Mouse (Mus musculus): Measurements from ENCODE around the gene Fbxl19.
"Not testable (repeated sequence)": the region's sequence is repeated elsewhere in the genome, so short reads cannot be mapped to it uniquely, and the experiment has no call there.

Fbxl19 gene

DNA sequence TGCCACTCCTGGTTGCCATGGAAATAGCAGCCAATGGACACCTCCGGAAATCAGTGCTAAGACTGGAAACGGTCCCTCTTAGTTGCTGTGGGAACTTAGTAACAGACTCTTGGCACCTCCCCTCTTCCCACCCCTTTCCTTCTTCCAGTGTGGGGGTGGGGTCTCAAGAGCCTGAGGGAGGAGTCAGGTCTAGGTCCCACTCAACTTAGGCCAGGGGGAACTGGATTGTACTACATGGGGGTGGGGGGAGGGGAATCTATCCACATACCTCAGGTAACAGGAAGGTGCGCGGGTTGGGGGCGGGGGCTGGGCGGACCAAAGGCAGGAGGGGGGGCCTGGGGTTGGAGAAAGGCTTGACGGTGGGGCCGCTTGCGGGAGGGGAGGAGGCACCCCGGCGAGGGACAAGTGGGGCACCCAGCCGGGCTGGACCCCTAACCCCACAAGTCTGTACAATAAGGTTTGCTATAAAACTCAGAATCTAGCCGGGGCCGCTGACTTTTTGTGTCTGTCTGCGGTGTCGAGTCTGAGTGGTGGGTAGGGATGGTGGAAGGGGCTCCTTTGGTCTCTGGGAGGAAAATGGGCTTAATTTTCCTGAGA, 24.8 kb downstream of the Fbxl19 start:
- DNase-seq: peak; percentile 99

DNA sequence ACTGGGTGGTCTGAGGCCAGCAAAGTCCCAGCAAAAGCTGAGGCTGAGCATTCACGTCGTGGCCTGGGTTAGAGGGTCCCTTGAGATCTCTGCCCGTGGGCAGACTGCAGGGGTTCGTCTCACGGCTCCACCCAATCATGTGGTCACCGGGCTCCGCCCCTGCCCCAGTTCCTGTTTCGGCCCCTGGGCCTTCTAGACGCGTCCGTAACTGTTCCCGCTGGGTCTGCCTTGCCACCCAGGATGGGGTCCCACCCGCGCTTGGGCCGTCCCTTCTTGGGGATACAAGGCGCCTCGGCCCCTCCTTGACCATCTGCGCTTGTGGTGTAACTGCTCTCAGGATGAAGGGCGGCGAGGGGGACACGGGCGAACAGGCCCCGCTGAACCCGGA, 25.3 kb downstream of the Fbxl19 start, which contains the start of gene Orai3:
Gene Orai3, plus strand, starts transcription at position 165 of the 388 bp plus-strand sequence.
- peak; percentile 93 for DNase-seq

GRCm38 (mm10) chr7:127770039-127770905, 25.9 kb downstream of the Fbxl19 start:
- no peak for DNase-seq

GRCm38 (mm10) chr7:127771262-127771661, 26.9 kb downstream of the Fbxl19 start:
- DNase-seq: no peak

DNA sequence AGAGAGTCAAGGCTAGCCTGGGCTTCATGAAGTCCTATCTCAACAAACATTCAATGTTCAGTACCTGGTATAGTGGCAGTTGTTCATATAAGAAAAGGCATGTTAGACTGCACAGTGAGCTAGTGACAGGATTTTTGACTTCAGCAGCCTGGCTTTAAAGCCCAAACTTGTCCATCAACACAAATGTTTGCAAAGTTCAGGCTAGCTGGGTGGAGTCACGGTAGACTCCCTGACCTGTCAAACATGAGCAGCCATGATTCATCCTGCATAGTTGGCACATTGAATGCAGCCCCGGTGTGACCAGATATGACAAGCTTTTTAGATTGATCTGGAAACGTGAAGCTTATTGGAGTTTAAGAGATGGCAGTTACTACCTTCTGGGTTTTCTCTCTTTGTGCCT, 27.7 kb downstream of the Fbxl19 start:
- DNase-seq: no peak

DNA sequence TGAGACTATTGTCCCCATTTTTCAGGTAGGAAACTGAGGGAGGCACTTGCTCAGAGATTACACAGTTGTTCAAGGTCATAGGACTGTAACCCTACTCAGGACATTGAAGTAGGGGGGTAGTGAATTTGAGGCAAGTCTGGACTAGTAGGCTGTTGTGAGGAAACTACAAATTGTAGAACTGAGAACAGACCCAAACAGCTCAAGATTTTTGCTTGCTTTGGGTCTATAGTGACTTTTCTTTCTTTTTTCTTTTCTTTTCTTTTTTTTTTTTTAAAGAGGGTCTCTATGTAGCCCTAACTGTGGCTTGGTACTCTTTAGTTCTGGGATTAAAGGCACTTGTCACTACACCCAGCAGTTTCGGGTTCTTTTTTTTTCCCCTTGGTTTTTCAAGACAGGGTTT, 28.2 kb downstream of the Fbxl19 start:
- DNase-seq: no peak

GRCm38 (mm10) chr7:127773664-127774384, 29.5 kb downstream of the Fbxl19 start:
- peak; percentile 81 for DNase-seq

DNA sequence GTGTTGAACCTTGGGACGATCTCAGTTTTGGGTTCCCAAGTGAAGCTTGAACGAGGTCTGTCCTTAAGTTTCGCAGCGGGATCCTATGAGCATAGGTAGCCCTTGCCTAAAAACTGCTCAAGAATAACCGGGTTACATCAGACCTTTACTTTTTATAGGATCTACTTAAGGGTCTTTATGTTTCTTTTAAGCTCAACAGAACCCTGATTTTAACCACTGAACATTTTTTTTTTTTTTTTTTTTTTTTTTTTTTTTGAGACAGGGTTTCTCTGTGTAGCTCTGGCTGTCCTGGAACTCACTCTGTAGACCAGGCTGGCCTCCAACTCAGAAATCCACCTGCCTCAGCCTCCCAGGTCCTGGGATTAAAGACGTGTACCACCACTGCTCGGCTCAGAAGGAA, 31.5 kb downstream of the Fbxl19 start:
- not testable (repeated sequence) for DNase-seq

GRCm38 (mm10) chr7:127776426-127776825, 32.1 kb downstream of the Fbxl19 start, which contains the start of gene Setd1a:
TSS of gene Setd1a (plus strand) at chr7:127776670.
- peak; percentile 88 for DNase-seq

GRCm38 (mm10) chr7:127776878-127777473, 32.6 kb downstream of the Fbxl19 start:
- DNase-seq: peak; percentile 97

GRCm38 (mm10) chr7:127777474-127778266, 33.3 kb downstream of the Fbxl19 start:
- peak; percentile 50 for DNase-seq

GRCm38 (mm10) chr7:127778350-127778749, 34.0 kb downstream of the Fbxl19 start:
- DNase-seq: no peak

GRCm38 (mm10) chr7:127785308-127785707, 41.0 kb downstream of the Fbxl19 start, which contains the start of gene Gm49388:
TSS of gene Gm49388 (plus strand) at chr7:127785608.
- no peak for DNase-seq

GRCm38 (mm10) chr7:127797076-127797845, 52.9 kb downstream of the Fbxl19 start:
- DNase-seq: no peak

GRCm38 (mm10) chr7:127798591-127798990, 54.2 kb downstream of the Fbxl19 start:
- no peak for DNase-seq

DNA sequence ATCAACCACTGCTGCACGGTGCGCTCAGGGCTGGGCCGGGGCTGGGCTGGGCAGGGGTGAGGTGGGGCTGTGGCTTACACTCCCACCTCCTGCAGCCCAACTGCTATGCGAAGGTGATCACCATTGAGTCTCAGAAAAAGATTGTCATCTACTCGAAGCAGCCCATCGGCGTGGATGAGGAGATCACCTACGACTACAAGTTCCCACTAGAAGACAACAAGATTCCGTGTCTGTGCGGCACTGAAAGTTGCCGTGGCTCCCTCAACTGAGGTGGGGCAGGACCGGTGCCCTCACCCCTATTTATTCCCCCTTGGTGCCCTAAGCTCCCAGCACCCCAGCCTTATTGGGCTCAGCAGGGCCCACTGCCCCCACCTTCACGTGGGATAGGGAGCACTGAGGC, 54.9 kb downstream of the Fbxl19 start:
- no peak for DNase-seq

DNA sequence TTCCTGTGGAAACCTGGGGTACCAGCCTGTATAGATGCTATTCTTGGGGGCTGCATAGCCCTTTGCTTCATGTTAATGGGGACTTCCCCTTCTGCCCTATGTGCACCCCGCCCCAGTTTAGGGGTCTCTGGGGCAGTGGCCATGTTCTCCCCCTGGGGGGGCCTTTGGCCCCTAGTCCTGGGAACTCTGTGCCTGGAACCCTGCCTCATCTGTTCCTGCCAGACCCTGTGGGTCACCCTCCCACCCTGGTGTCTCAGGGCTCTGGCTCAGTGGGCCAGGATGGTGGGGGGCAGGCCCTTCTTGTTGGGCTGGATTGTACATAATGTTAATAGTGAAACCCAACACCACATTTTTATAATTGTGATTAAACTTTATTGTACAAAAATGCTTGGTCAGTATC, 55.4 kb downstream of the Fbxl19 start:
- no peak for DNase-seq

GRCm38 (mm10) chr7:127800435-127801009, 56.2 kb downstream of the Fbxl19 start, which contains the start of gene Hsd3b7:
TSS of gene Hsd3b7 (plus strand) at chr7:127800604.
- peak; percentile 96 for DNase-seq

DNA sequence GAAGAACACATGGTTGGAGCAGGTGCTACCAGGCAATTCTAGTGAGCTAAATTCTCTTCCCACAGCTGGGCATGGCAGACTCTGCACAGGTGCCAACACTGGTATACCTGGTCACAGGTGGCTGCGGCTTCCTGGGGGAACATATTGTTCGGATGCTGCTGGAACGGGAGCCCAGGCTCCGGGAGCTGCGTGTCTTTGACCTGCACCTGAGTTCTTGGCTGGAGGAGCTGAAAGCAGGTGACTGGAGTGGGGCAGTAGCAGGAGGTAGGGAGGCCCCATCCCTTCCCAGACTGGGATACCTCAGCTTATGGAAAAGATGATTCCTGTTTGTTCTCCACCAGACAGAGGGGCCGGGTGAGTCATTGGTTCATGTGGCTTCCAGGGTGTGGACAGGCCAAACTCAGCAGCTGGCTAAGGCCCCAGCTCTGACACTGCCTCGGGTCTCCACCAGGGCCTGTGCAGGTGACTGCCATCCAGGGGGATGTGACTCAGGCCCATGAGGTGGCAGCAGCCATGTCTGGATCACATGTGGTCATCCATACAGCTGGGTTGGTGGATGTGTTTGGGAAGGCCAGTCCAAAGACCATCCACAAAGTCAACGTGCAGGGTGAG, 56.8 kb downstream of the Fbxl19 start:
- peak; percentile 20 for DNase-seq

DNA sequence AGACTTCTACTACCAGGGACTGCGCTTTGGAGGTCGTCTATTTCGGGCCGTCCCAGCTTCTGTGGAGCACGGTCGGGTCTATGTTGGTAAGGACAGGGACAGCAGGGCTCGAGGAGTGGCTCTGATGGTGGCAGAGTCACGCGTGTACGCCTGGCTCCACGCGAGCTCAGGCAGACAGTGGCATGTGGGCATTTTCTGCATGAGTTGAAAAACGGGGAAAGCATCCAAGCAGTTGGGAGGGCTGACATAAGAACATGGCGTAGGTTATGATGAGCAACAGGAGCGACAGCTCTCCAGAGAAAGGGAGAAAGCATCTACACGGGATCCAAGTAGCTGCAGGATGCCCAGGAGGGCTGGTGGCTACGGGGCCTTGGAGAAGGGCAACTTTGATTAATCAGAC, 58.0 kb downstream of the Fbxl19 start:
- no peak for DNase-seq

Measured in kidney, adult 9 months (tissue).